Mouse (Mus musculus): ENCODE measurements around the gene Clasp1.

Gene Clasp1

DNA sequence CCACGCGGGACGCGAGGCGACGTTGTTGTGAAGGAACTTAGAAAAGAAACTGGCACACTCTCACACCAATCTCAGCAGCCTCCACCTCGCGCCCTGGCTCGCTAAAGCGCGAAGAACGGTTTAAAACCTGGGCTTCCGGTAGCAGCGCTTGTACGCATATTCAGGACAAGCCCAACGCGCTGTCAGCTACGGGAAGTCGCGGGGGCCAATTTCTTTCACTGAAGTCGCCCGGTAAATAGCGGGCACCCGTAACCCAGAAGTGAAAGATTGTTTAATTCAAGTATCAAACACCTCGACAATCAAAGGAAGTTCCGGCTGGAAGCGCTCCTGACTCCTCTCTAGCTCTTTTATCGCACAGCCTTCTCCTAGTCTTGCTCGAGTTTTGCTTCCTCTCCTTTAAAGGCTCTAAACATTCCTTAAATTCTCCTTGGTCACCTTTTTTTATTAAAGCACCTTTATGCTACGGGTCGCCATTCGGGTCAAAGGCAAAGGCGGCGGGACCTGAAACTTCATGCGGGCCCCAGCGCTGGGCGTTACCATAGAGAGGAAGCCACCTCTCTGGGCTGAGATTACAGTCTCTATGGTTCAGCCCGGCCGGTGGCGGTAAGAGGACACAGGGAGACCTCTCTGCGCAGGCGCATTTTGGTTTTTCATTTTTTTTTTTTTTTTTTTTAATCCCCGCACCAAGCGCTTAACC is at the start of gene Clasp1:
Gene Clasp1, plus strand, starts transcription at position 302 of the 697 bp plus-strand sequence.
- peak; percentile 97 to 98 for DNase-seq

- DNase-seq: no peak
Measured at GRCm38 (mm10) chr1:118343649-118344435, 45.0 kb upstream of the Clasp1 start.

GRCm38 (mm10) chr1:118349922-118350321 is 38.9 kb upstream of the Clasp1 start:
- DNase-seq: no peak

GRCm38 (mm10) chr1:118359071-118359761 is 29.6 kb upstream of the Clasp1 start:
- DNase-seq: peak in 1 of 2 experiments; percentile 6

DNA sequence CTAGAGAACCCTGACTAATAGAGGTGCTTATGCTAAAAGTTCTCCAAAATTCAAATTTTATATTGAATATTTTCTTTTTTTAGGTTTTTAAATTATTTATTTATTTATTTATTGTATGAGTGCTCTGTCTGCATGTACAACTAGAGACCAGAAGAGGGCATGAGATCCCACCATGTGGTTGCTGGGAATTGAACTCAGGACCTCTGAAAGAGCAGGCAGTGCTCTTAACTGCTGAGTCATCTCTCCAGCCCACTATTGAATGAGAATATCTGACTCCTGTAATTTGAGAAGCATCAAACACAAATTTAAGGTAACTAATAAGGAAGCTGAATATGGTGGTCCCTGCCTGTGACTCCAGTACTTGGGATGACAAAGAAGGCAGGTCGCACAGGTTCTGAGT is 20.9 kb upstream of the Clasp1 start:
- peak in 1 of 2 experiments; percentile 6 for DNase-seq

- DNase-seq: no peak
Measured at GRCm38 (mm10) chr1:118368721-118369461, 20.0 kb upstream of the Clasp1 start.

DNA sequence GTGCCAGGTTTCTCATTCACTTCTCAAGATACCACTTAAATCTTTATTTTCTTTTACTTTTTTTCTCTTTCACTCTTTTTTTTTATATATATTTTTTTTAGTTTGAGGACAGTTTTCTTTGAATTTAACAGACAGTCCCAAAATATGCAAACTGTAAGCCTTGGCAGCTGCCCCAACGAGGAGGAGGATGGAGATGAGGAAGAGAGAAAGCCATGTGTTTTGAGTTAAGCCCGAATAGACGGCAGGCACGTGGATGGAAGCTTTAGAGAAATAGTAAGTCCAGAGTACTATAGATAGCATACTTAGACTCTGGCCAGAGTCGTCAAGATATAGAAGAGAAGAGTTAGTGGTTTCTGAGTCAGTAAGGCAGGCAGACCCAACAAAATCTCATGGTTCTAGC is 11.1 kb upstream of the Clasp1 start:
- no peak for DNase-seq

- DNase-seq: no peak
Measured at GRCm38 (mm10) chr1:118380105-118380786, 8.6 kb upstream of the Clasp1 start.

- DNase-seq: peak; percentile 66 to 73
Measured at GRCm38 (mm10) chr1:118388127-118388756, 616 bp upstream of the Clasp1 start.

- DNase-seq: peak in 1 of 2 experiments; percentile 42
Measured at GRCm38 (mm10) chr1:118389454-118390265, 802 bp downstream of the Clasp1 start.

DNA sequence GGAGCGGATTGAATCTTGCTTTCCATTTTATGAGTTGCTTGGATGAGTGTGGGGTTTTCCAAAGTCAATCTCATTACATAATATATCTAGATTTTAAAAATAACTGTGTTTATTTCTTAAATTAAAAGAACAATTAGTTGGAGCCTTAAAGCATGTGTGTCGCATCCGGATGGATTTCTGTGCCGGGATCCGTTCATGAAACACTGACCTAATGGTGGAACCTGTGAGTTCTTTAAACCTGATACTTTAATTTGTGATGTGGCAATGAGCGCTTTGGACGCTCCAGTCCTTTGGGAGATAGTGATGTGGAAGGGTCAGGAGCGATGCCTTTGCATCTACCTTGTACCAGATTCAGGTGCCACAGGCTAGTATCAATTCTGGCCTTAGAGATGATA is 1.4 kb downstream of the Clasp1 start:
- DNase-seq: peak in 1 of 2 experiments; percentile 10

DNA sequence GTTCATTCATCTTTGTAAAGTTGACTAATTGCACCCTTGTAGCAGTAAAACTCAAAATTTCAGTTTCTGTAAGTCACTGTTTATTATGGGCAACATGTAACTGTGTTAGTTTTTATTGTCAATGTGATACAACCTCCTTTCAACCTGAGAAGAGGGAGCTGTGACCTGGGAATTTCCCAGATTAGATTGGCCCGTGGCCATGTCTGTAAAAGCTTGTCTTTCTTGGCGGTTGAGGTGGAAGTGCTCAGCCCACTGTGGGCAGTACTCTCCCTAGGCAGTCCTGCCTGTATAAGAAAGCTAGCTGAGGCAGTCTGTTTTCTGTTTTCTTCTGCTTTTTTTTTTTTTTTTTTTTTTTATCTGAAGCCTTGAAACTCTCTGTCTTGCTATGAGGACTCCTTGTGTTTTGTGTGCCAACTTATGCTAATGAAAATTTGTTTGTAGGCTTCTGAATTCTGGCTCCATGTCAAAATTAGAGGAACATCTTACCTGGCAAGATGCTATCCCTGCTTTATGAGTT is 2.1 kb downstream of the Clasp1 start:
- DNase-seq: peak in 1 of 2 experiments; percentile 9

GRCm38 (mm10) chr1:118392246-118392645 is 3.4 kb downstream of the Clasp1 start:
- no peak for DNase-seq

DNA sequence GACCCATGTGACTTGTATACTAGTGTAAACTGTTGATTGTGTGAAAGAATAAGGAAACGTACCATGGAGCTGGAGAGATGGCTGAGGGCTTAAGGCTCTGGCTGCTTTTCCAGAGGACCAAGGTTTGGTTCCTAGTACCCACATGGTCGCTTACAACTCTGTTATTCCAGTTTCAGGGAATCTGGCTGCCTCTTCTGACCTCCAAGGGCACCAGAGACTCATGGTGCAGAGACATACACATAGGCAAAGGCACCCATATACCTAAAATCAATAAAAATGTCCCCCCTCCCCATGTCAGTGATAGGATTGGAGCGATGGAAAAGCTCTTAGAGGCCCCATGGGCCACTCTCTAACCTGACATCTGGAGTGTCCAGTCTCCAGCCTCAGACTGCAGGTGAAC is 5.1 kb downstream of the Clasp1 start:
- no peak for DNase-seq

DNA sequence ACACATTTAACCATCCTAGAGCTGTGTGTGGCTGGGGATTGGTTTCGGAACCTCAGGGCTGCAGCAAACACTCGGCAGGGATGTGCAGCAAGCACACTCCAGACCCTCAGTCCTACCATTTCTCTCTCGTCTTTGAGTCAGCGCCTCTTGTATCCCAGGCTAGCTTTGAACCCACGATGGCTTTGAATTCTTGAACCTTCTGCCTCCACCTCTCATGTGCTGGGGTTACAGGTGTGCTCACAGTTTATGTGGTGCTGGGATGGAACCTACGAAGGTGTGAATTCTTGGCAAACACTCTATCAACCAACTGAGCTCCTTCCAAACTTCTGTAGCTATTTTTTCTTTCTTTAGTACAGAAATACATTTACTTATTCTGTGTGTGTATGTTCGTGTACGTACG is 9.0 kb downstream of the Clasp1 start:
- DNase-seq: no peak

DNA sequence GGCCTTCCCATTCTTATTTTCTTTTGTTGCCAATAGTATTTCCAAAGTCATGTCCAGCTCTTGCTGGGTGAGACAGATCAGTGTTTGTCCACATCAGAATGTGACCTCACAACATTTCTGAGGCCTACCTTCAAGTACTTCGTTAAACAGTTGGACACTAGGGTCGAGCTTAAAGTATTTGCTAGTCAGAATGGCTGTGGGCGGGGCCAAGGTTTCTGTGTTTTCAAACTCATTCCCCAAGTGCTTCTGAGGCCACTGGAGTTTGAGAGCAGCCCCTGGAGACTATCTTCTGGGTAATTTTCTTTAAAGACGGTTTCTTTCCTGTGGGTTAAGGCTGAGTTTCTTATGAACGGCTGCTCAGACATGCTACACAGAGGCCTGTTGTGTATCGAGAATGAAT is 9.7 kb downstream of the Clasp1 start:
- DNase-seq: no peak

DNA sequence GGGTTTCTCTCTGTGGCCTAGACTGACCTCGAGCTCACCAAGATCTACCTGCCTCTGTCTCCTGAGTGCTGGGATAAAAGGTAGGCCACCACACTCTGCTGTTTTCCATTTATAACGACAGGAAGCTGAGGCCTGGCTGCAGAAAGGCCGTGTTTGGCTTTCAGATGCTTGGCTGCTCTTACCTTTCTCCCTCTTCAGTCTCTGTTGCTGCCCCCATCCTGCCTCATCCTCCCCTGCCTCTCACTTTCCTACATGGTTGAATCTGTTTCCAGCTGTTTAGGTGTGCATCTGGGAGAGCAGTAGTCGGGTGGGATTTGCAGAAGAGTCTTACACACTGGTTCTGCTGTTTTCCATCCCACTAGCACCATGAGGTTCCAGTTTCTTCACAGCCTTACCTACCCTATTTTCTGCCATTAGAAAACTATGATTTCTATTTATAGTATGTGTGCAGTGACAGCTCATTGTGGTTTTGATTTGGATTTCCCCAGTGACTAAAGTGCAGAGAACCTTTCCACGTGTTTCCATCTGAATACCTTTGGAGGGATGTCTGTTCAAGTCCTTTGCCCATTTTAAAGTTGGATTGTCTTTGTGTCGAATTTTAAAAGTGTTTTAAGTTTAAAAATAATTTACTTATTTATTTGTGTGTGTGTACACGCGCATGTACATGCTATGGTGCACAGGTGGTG is 10.9 kb downstream of the Clasp1 start:
- no peak for DNase-seq

GRCm38 (mm10) chr1:118401991-118402390 is 13.1 kb downstream of the Clasp1 start:
- DNase-seq: no peak

- DNase-seq: no peak
Measured at GRCm38 (mm10) chr1:118402556-118402955, 13.7 kb downstream of the Clasp1 start.

GRCm38 (mm10) chr1:118402966-118403365 is 14.1 kb downstream of the Clasp1 start:
- no peak for DNase-seq
